Mouse (Mus musculus) brain, embryonic 14.5 days (tissue): Measurements from ENCODE around the gene Rab6a. TPM values are rescaled to one million over a fixed set of nuclear protein-coding genes. Genes with fewer than 3 reads are reported as not detected.
"Not testable (repeated sequence)": the region's sequence is repeated elsewhere in the genome, so short reads cannot be mapped to it uniquely, and the experiment has no call there.

ENCODE experiments used
- DNase-seq: peaks from one replicate; pipeline ENCODE4 v3.0.0-alpha.2; 2011; ENCODE audit warnings: low read depth
- CTCF ChIP-seq: fragments of 200-500 bp; IDR thresholded peaks from 2 replicates; pipeline ENCODE4 v1.5.1; 2012; ENCODE audit warnings: inconsistent platforms, mild to moderate bottlenecking, moderate library complexity, borderline replicate concordance; ENCODE audit not compliant: insufficient read depth, insufficient read length; ENCODE audit errors: extremely low read depth
- POLR2A ChIP-seq: fragments of 200-500 bp; IDR thresholded peaks from 2 replicates; pipeline ENCODE4 v1.6.1; 2012; ENCODE audit warnings: mild to moderate bottlenecking, inconsistent platforms, borderline replicate concordance; ENCODE audit not compliant: poor library complexity, insufficient read depth, insufficient read length, severe bottlenecking; ENCODE audit errors: extremely low read depth
- polyA plus RNA-seq: library from polyadenylated mRNA; depleted of rRNA; stranded (reverse); fragments of >200 nt; gene quantifications from 2 replicates; pipeline ENCODE4 v1.2.3, GENCODE M21; 2012; rRNA removed

The Rab6a gene
- polyA plus RNA-seq = 137 and 166 TPM in 2 replicates

GRCm38 (mm10) chr7:100607214-100608129, at the start of gene Rab6a:
TSS of gene Rab6a (plus strand) at chr7:100607410.
- DNase-seq = peak; percentile 100
- no peak for TF ChIP-seq CTCF
- TF ChIP-seq POLR2A = peak; percentile 99

- TF ChIP-seq POLR2A (no peak), CTCF (no peak)
- DNase-seq = no peak
Observed at GRCm38 (mm10) chr7:100559331-100559730, 47.9 kb upstream of the Rab6a start.

GRCm38 (mm10) chr7:100561861-100562587, 45.2 kb upstream of the Rab6a start:
- peak; percentile 72 for DNase-seq
- TF ChIP-seq CTCF (no peak), POLR2A (no peak)

- DNase-seq = not testable (repeated sequence)
Observed at GRCm38 (mm10) chr7:100567238-100567637, 40.0 kb upstream of the Rab6a start.

- DNase-seq = no peak
- TF ChIP-seq POLR2A = no peak
- no peak for TF ChIP-seq CTCF
Observed at GRCm38 (mm10) chr7:100569907-100570306, 37.3 kb upstream of the Rab6a start.

- no peak for DNase-seq
- TF ChIP-seq POLR2A (no peak), CTCF (no peak)
Observed at GRCm38 (mm10) chr7:100570930-100571715, 36.1 kb upstream of the Rab6a start.

- no peak for DNase-seq
- no peak for TF ChIP-seq POLR2A
- TF ChIP-seq CTCF = no peak
Observed at GRCm38 (mm10) chr7:100572061-100572460, 35.1 kb upstream of the Rab6a start.

- DNase-seq = no peak
- TF ChIP-seq POLR2A (no peak), CTCF (no peak)
Observed at GRCm38 (mm10) chr7:100572704-100573103, 34.5 kb upstream of the Rab6a start.

- DNase-seq = no peak
Observed at GRCm38 (mm10) chr7:100578794-100579193, 28.4 kb upstream of the Rab6a start.

GRCm38 (mm10) chr7:100582235-100582634, 25.0 kb upstream of the Rab6a start:
- TF ChIP-seq POLR2A (no peak), CTCF (no peak)
- no peak for DNase-seq

More at GRCm38 (mm10) chr7:100578794-100579193, 28.4 kb upstream of the Rab6a start:
- TF ChIP-seq POLR2A (no peak), CTCF (no peak)

- peak; percentile 97 for DNase-seq
- TF ChIP-seq CTCF (no peak), POLR2A (peak; percentile 43; the same call in 1 of the 2 replicates)
Observed at GRCm38 (mm10) chr7:100582727-100583236, 24.4 kb upstream of the Rab6a start.

- DNase-seq = no peak
Observed at GRCm38 (mm10) chr7:100589816-100590215, 17.4 kb upstream of the Rab6a start.

GRCm38 (mm10) chr7:100590504-100590844, 16.7 kb upstream of the Rab6a start:
- TF ChIP-seq POLR2A (no peak), CTCF (no peak)
- DNase-seq = no peak

More at GRCm38 (mm10) chr7:100589816-100590215, 17.4 kb upstream of the Rab6a start:
- TF ChIP-seq CTCF (no peak), POLR2A (no peak)

- DNase-seq = peak; percentile 91
- TF ChIP-seq POLR2A (peak; percentile 51; the same call in 1 of the 2 replicates), CTCF (no peak)
Observed at GRCm38 (mm10) chr7:100590845-100591521, 16.2 kb upstream of the Rab6a start.
